Mouse (Mus musculus) MEL (cell line): ENCODE measurements around the gene Tgm7. TPM values are rescaled to one million over a fixed set of nuclear protein-coding genes. Genes with fewer than 3 reads are reported as not detected.

Experiments
- DNase-seq: peaks from one replicate; pipeline ENCODE4 v3.0.0; 2011; ENCODE audit warnings: low read depth, low spot score
- H3K27ac ChIP-seq: 2 replicates; pipeline ENCODE4 v1.5.1; 2012; ENCODE audit warnings: low read depth, mild to moderate bottlenecking, control low read depth, low read length, moderate library complexity; ENCODE audit not compliant: control insufficient read depth
- H3K27me3 ChIP-seq, 2 experiments: fragments of 150-350 bp in 1 of 2; sonication (generic) in 1 of 2; 2 replicates each; pipeline ENCODE4 v1.6.1; 2012; ENCODE audit warnings: low read length in 2 of 2, mild to moderate bottlenecking in 2 of 2, improper control_type of control experiment in 1 of 2, moderate library complexity in 1 of 2; ENCODE audit not compliant: insufficient read depth in 2 of 2, control insufficient read depth in 1 of 2
- H3K36me3 ChIP-seq, 2 experiments: 2 replicates each; pipeline ENCODE4 v1.6.1; 2012 to 2014; ENCODE audit warnings: low read length in 2 of 2, improper control_type of control experiment in 1 of 2, inconsistent platforms in 1 of 2, mild to moderate bottlenecking in 1 of 2; ENCODE audit not compliant: insufficient read depth in 2 of 2, control insufficient read depth in 1 of 2
- H3K4me1 ChIP-seq, 2 experiments: fragments of 150-350 bp in 1 of 2; sonication (generic) in 1 of 2; 2 replicates each; pipeline ENCODE4 v1.6.1; 2012; ENCODE audit warnings: low read length in 2 of 2, improper control_type of control experiment in 1 of 2, mild to moderate bottlenecking in 1 of 2; ENCODE audit not compliant: insufficient read depth in 2 of 2, control insufficient read depth in 1 of 2
- H3K4me3 ChIP-seq, 2 experiments: fragments of 150-350 bp in 1 of 2; sonication (generic) in 1 of 2; 2 replicates each; pipeline ENCODE4 v1.5.1; 2012; ENCODE audit warnings: low read depth in 2 of 2, low read length in 2 of 2, mild to moderate bottlenecking in 2 of 2, moderate library complexity in 2 of 2, control low read depth in 1 of 2, improper control_type of control experiment in 1 of 2; ENCODE audit not compliant: control insufficient read depth in 1 of 2, insufficient read depth in 1 of 2
- H3K79me2 ChIP-seq: 2 replicates; pipeline ENCODE4 v1.6.1; 2012; ENCODE audit warnings: mild to moderate bottlenecking, low read length, moderate library complexity; ENCODE audit not compliant: control insufficient read depth, poor library complexity, insufficient read depth
- H3K9ac ChIP-seq: 2 replicates; pipeline ENCODE4 v1.6.1; 2012; ENCODE audit warnings: low read depth, mild to moderate bottlenecking, control low read depth, low read length, moderate library complexity; ENCODE audit not compliant: control insufficient read depth, poor library complexity, severe bottlenecking
- H3K9me3 ChIP-seq: fragments of 150-350 bp; sonication (generic); replicated peaks from 2 replicates; pipeline ENCODE4 v1.6.1; 2012; ENCODE audit warnings: mild to moderate bottlenecking, low read length, improper control_type of control experiment, moderate library complexity; ENCODE audit not compliant: insufficient read depth
- BHLHE40 ChIP-seq: IDR thresholded peaks from 2 replicates; pipeline ENCODE4 v1.6.1; 2012; ENCODE audit warnings: low read depth, mild to moderate bottlenecking, inconsistent platforms, low read length, improper control_type of control experiment, borderline replicate concordance
- CHD2 ChIP-seq: IDR thresholded peaks from 2 replicates; pipeline ENCODE4 v1.6.1; 2011; ENCODE audit warnings: low read length, improper control_type of control experiment
- ELF1 ChIP-seq: IDR thresholded peaks from 2 replicates; pipeline ENCODE4 v1.6.1; 2014; ENCODE audit warnings: low read depth, mild to moderate bottlenecking, inconsistent platforms, low read length, improper control_type of control experiment, moderate library complexity
- GABPA ChIP-seq: IDR thresholded peaks from 2 replicates; pipeline ENCODE4 v1.6.1; 2012; ENCODE audit warnings: low read depth, mild to moderate bottlenecking, inconsistent platforms, low read length, improper control_type of control experiment, moderate library complexity
- HCFC1 ChIP-seq: IDR thresholded peaks from 2 replicates; pipeline ENCODE4 v1.6.1; 2012; ENCODE audit warnings: low read depth, mild to moderate bottlenecking, inconsistent platforms, low read length, improper control_type of control experiment, moderate library complexity
- JUND ChIP-seq: IDR thresholded peaks from 2 replicates; pipeline ENCODE4 v1.6.1; 2011; ENCODE audit warnings: low read depth, mild to moderate bottlenecking, improper control_type of control experiment, low read length
- MAFK ChIP-seq: IDR thresholded peaks from 2 replicates; pipeline ENCODE4 v1.6.1; 2011; ENCODE audit warnings: low read depth, mild to moderate bottlenecking, low read length, improper control_type of control experiment, borderline replicate concordance
- MAX ChIP-seq: IDR thresholded peaks from 2 replicates; pipeline ENCODE4 v1.6.1; 2011; ENCODE audit warnings: low read length, improper control_type of control experiment
- MAZ ChIP-seq: IDR thresholded peaks from 2 replicates; pipeline ENCODE4 v1.6.1; 2012; ENCODE audit warnings: low read depth, mild to moderate bottlenecking, inconsistent platforms, low read length, improper control_type of control experiment
- MEF2A ChIP-seq: IDR thresholded peaks from 2 replicates; pipeline ENCODE4 v1.6.1; 2014; ENCODE audit warnings: low read depth, mild to moderate bottlenecking, inconsistent platforms, low read length, improper control_type of control experiment; ENCODE audit not compliant: poor library complexity, insufficient replicate concordance, severe bottlenecking; ENCODE audit errors: extremely low read depth
- MXI1 ChIP-seq: IDR thresholded peaks from 2 replicates; pipeline ENCODE4 v1.6.1; 2011; ENCODE audit warnings: mild to moderate bottlenecking, low read depth, low read length, improper control_type of control experiment
- MYB ChIP-seq: IDR thresholded peaks from 2 replicates; pipeline ENCODE4 v1.6.1; 2011; ENCODE audit warnings: mild to moderate bottlenecking, low read depth, low read length, improper control_type of control experiment
- MYC ChIP-seq: IDR thresholded peaks from 2 replicates; pipeline ENCODE4 v1.6.1; 2011; ENCODE audit warnings: low read depth, mild to moderate bottlenecking, low read length, improper control_type of control experiment, moderate library complexity
- NELFE ChIP-seq: IDR thresholded peaks from 2 replicates; pipeline ENCODE4 v1.6.1; 2011; ENCODE audit warnings: low read depth, low read length, improper control_type of control experiment
- NRF1 ChIP-seq: IDR thresholded peaks from 2 replicates; pipeline ENCODE4 v1.6.1; 2014; ENCODE audit warnings: low read depth, mild to moderate bottlenecking, inconsistent platforms, low read length, improper control_type of control experiment, moderate library complexity; ENCODE audit not compliant: poor library complexity, insufficient read depth, severe bottlenecking
- POLR2A ChIP-seq, 2 experiments: IDR thresholded peaks; 2 replicates each; pipeline ENCODE4 v1.6.1; 2011 to 2012; ENCODE audit warnings: low read length in 2 of 2, mild to moderate bottlenecking in 2 of 2, control low read depth in 1 of 2, improper control_type of control experiment in 1 of 2, low read depth in 1 of 2, moderate library complexity in 1 of 2; ENCODE audit not compliant: control insufficient read depth in 1 of 2, insufficient read depth in 1 of 2, poor library complexity in 1 of 2
- POLR2AphosphoS2 ChIP-seq: IDR thresholded peaks from 2 replicates; pipeline ENCODE4 v1.6.1; 2011; ENCODE audit warnings: low read length, improper control_type of control experiment
- RAD21 ChIP-seq: IDR thresholded peaks from 2 replicates; pipeline ENCODE4 v1.6.1; 2011; ENCODE audit warnings: mild to moderate bottlenecking, low read depth, low read length, improper control_type of control experiment
- SIN3A ChIP-seq: IDR thresholded peaks from 2 replicates; pipeline ENCODE4 v1.6.1; 2012; ENCODE audit warnings: low read length, improper control_type of control experiment, inconsistent platforms
- TCF12 ChIP-seq: IDR thresholded peaks from 2 replicates; pipeline ENCODE4 v1.6.1; 2014; ENCODE audit warnings: low read depth, mild to moderate bottlenecking, inconsistent platforms, low read length, improper control_type of control experiment, moderate library complexity
- USF1 ChIP-seq: IDR thresholded peaks from 2 replicates; pipeline ENCODE4 v1.6.1; 2014; ENCODE audit warnings: low read depth, mild to moderate bottlenecking, inconsistent platforms, low read length, improper control_type of control experiment, moderate library complexity
- USF2 ChIP-seq, 2 experiments: IDR thresholded peaks; 2 replicates each; pipeline ENCODE4 v1.6.1; 2011 to 2012; ENCODE audit warnings: improper control_type of control experiment in 2 of 2, low read length in 2 of 2, borderline replicate concordance in 1 of 2, inconsistent platforms in 1 of 2, low read depth in 1 of 2, mild to moderate bottlenecking in 1 of 2; ENCODE audit not compliant: insufficient read depth in 1 of 2
- ZMIZ1 ChIP-seq: IDR thresholded peaks from 2 replicates; pipeline ENCODE4 v1.6.1; 2012; ENCODE audit warnings: low read depth, mild to moderate bottlenecking, inconsistent platforms, low read length, improper control_type of control experiment, moderate library complexity
- ZNF384 ChIP-seq: IDR thresholded peaks from 2 replicates; pipeline ENCODE4 v1.6.1; 2012; ENCODE audit warnings: low read depth, mild to moderate bottlenecking, inconsistent platforms, low read length, improper control_type of control experiment
- polyA plus RNA-seq, 2 experiments: library from polyadenylated mRNA; stranded (reverse) in 1 of 2; unstranded in 1 of 2; fragments of >175 nt in 1 of 2; fragments of >200 nt in 1 of 2; gene quantifications; 2 replicates each; pipeline versions ENCODE4 v1.2.1 to v1.2.4; 2012; ENCODE audit warnings: low replicate concordance in 2 of 2, low read depth in 1 of 2; ENCODE audit not compliant: insufficient read length in 2 of 2, insufficient read depth in 1 of 2, missing spikeins in 1 of 2
- total RNA-seq: library from RNA; depleted of rRNA; stranded (reverse); fragments of 300-350 nt; gene quantifications from 2 replicates; pipeline ENCODE4 v1.2.3, GENCODE M21; 2012

Tgm7 gene
- total and polyA plus RNA-seq, 3 experiments = not detected

DNA sequence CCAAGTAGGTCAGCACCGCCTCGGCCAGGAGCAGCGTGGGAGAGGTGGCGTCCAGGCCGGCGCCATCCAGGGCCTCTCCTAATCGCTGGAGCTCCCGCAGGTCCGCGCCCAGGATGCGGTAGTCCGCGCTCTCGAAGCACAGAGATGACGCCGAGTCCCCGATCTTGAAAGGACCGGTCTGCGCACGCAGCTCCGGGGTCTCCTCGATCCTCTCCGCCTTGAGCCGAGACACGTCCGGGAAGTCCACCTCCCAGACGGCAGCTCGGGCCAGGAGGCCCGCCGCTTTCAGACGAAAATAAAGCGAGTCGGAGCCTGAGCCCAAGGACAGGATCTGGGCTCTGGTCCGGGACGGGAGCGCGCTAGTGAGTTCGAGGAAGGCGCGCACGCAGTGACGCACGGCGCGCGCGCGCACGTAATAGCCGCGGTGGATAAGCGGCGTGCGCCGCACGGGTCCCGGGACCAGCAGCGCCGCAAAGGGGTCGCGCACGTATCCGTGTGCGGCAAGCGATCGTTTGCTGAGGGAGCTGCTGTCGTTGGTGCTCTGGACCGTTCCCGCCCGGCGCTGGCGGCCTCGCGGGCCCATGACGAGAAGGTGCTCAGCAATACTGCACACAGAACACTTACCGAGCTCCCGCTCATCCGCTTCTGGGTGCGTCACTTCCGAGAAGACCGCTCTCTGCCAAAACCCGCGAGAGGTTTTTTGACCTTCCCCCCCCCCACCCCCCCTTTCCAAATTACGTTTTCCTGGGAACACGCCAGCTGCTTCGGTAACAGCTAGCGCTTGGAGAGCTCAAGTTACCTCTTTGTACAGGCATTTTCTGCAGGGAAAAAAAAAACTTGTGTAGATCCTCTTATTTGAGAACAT lies 30.7 kb upstream of the Tgm7 start, which contains the start of the genes Adal and Lcmt2:
Adal (plus strand) TSS at position 411 of the 865 bp plus-strand sequence.
Lcmt2 (minus strand) TSS at position 636 of the 865 bp plus-strand sequence.
- H3K9me3 ChIP-seq = no peaks in the 10 kb centered on the region
- no peaks in the 10 kb centered on the region for H3K27me3 ChIP-seq
- TF ChIP-seq RAD21 = no peak
- TF ChIP-seq USF1 = no peak
- TF ChIP-seq HCFC1 = peak; percentile 79
- TF ChIP-seq ZNF384 = no peak
- peak; percentile 68 for TF ChIP-seq NRF1
- no peak for TF ChIP-seq MAZ
- TF ChIP-seq MYC = peak; percentile 85; the same call in 1 of the 2 replicates
- peak; percentile 77 for TF ChIP-seq MAX
- no peak for TF ChIP-seq MEF2A
- peak; percentile 72 for TF ChIP-seq SIN3A
- peak; percentile 71 for TF ChIP-seq CHD2
- 0 out of 2 replicates have a peak, but pooled peaks have one; percentile 22 for TF ChIP-seq BHLHE40
- TF ChIP-seq NELFE = peak; percentile 95
- TF ChIP-seq MYB = no peak
- TF ChIP-seq JUND = no peak
- TF ChIP-seq ZMIZ1 = peak; percentile 28; the same call in 1 of the 2 replicates
- TF ChIP-seq USF2 (IDR thresholded peaks at IDR 0.05; ENCODE audit: borderline replicate concordance in 1 of 2, insufficient read depth in 1 of 2, low read depth in 1 of 2, low read length in 2 of 2) = no peak
- peak; percentile 62; the same call in 1 of the 2 replicates for TF ChIP-seq TCF12
- peak; percentile 95 for TF ChIP-seq POLR2AphosphoS2
- TF ChIP-seq ELF1 = 0 out of 2 replicates have a peak, but pooled peaks have one; percentile 10
- TF ChIP-seq MXI1 = peak; percentile 46; the same call in 1 of the 2 replicates
- no peak for TF ChIP-seq MAFK
- peak; percentile 96 to 98 for TF ChIP-seq POLR2A (IDR thresholded peaks at IDR 0.05; ENCODE audit: control insufficient read depth in 1 of 2, insufficient read depth in 1 of 2, low read depth in 1 of 2, low read length in 2 of 2, poor library complexity in 1 of 2)
- TF ChIP-seq GABPA = no peak
- H3K4me3 ChIP-seq = peak within 1 kb of the TSS; percentile 84 to 92
- DNase-seq = peak; percentile 95
- peaks cover 0 to 26% of the 10 kb centered on the region in 2 experiments; a peak in 2 of 4 replicates for H3K36me3 ChIP-seq
- H3K27ac ChIP-seq = peak within 1 kb of the TSS; percentile 85
- peaks cover 31% of the 10 kb centered on the region for H3K79me2 ChIP-seq
- peak within 1 kb of the TSS; percentile 83 for H3K9ac ChIP-seq
- H3K4me1 ChIP-seq = peaks cover 5 to 14% of the 10 kb centered on the region in 2 experiments; a peak in 3 of 4 replicates
